In the genomic region with DNA sequence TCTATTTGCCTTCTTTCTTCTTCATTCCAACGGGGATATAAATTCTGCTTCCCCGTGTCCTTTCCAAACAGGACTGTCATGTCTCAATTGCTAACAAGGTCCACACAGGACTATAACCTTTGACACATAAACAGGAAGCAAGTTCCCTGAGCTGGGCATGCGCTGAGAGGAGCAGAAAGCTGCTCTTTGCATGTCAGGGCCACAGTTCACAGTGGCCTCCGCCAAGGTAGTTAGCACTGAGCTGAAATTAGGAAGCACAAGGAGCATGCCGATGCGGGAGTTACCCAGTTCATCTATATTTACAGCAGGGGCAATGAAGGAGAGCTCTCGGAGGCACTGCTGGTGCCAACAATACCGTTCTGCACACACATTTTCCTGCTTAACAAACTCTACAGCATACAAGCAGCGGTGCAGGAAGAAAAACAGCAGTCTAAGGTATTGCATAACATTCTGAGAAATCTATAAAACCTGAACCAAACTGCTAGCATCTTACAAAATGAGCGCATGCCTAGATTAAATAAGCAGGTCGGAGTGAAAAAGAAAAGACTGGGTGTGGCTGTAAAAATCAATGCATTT, we compare ENCODE assay signal across 11 mouse cellular contexts. TPM values are rescaled to one million over a fixed set of nuclear protein-coding genes. Genes with fewer than 3 reads are reported as not detected.
DNase-seq lines count a peak whose midpoint lies in the region; ATAC-seq lines count a peak whose summit lies in the region.
"Had no signal": no experiment of that assay in that cellular context is flagged by ENCODE, and none has a peak within 500 bp of the region (broad histone marks: within the 10 kb centered on the region; RNA-seq: fewer than 3 reads in every experiment).

No protein-coding gene starts in this region.

- no peaks in the 10 kb centered on the region for H3K27me3 ChIP-seq in heart, embryonic 15.5 days
- no peaks in the 10 kb centered on the region for H3K27me3 ChIP-seq in heart, embryonic 10.5 days (ENCODE audit: insufficient read depth, poor library complexity, severe bottlenecking)
- H3K27me3 ChIP-seq: heart, embryonic 13.5 days; neural tube, embryonic 12.5 days had no signal

- H3K36me3 ChIP-seq in heart, embryonic 15.5 days = peaks cover 17% of the 10 kb centered on the region; the same call in 1 of the 2 replicates
- peaks cover 15% of the 10 kb centered on the region; the same call in 1 of the 2 replicates for H3K36me3 ChIP-seq in heart, embryonic 10.5 days

- 58% methylated on average over 11 of the region's 11 CpGs for WGBS in heart, embryonic 15.5 days
- WGBS in heart, embryonic 10.5 days = 72% methylated on average over 11 of the region's 11 CpGs

- no peaks in the 10 kb centered on the region for H3K9me3 ChIP-seq in heart, embryonic 15.5 days (replicated peaks)
- no peaks in the 10 kb centered on the region for H3K9me3 ChIP-seq in heart, embryonic 10.5 days
- H3K9me3 ChIP-seq: heart, embryonic 13.5 days; neural tube, embryonic 12.5 days had no signal

- no peak overlapping the region for H3K4me2 ChIP-seq in heart, embryonic 15.5 days
- H3K4me2 ChIP-seq: heart, embryonic 13.5 days; neural tube, embryonic 12.5 days had no signal

- 0 out of 2 replicates have a peak, but pooled peaks have one; percentile 16 for ATAC-seq in heart, embryonic 15.5 days (replicated peaks; ENCODE audit: insufficient number of reproducible peaks, insufficient read depth, low FRiP score, low read depth)

- H3K9ac ChIP-seq in heart, embryonic 15.5 days = no peak overlapping the region
- H3K9ac ChIP-seq: heart, embryonic 13.5 days; neural tube, embryonic 12.5 days had no signal

- peaks cover 65% of the 10 kb centered on the region for H3K4me1 ChIP-seq in heart, embryonic 15.5 days (replicated peaks)
- peaks cover 16% of the 10 kb centered on the region for H3K4me1 ChIP-seq in heart, embryonic 10.5 days

- H3K4me3 ChIP-seq in heart, embryonic 15.5 days = no peak overlapping the region
- H3K4me3 ChIP-seq in heart, embryonic 10.5 days = no peak overlapping the region
- H3K4me3 ChIP-seq: heart, embryonic 13.5 days; neural tube, embryonic 12.5 days had no signal

- no peak for DNase-seq in heart, embryonic 10.5 days (ENCODE audit: low spot score)
- DNase-seq in brain, adult 2 months (ENCODE audit: low read depth, low spot score) = peak; percentile 59
- peak; percentile 88 to 91 for DNase-seq in kidney, adult 8-10 months
- peak; percentile 29 for DNase-seq in lung, postnatal 10 days
- DNase-seq in spleen, postnatal 36 days (ENCODE audit: low spot score in 2 of 2) = no peak
- no peak for DNase-seq in spleen, adult 18-20 months
- DNase-seq in left cerebral cortex, adult 11 months (ENCODE audit: low spot score) = no peak
- DNase-seq: thymus, postnatal 4 days had no signal

- H3K27ac ChIP-seq in heart, embryonic 15.5 days = no peak overlapping the region
- H3K27ac ChIP-seq in heart, embryonic 10.5 days = no peak overlapping the region
- H3K27ac ChIP-seq: heart, embryonic 13.5 days; neural tube, embryonic 12.5 days had no signal

RNA-seq across cellular contexts. Expression of gene Itm2b, which starts 10.7 kb away (rescaled TPM):
- polyA plus RNA-seq in heart, embryonic 15.5 days (2015; fragmentation: Nextera tagmentation; extraction: Ambion mirVana) = 728 and 777 TPM in 2 replicates
- polyA plus RNA-seq in heart, embryonic 10.5 days (2016; fragmentation: Nextera tagmentation; extraction: Ambion mirVana) = 330 and 384 TPM in 2 replicates

RNA-seq across cellular contexts. Expression of gene Rb1, which starts 48.8 kb away (rescaled TPM):
- polyA plus RNA-seq in heart, embryonic 15.5 days (2015; fragmentation: Nextera tagmentation; extraction: Ambion mirVana) = 9.9 and 12.7 TPM in 2 replicates
- polyA plus RNA-seq in heart, embryonic 10.5 days (2016; fragmentation: Nextera tagmentation; extraction: Ambion mirVana) = 7.7 and 9.5 TPM in 2 replicates

Comparison
In these comparisons a context has a peak if more than half of its experiments do, and no peak if none do; other contexts are left out.
1. DNase-seq: peak in brain, adult 2 months (single experiment), kidney, adult 8-10 months (2 of 2) and lung, postnatal 10 days (single experiment); none in heart, embryonic 10.5 days (single experiment), spleen, postnatal 36 days (0 of 2), spleen, adult 18-20 months (0 of 2) and left cerebral cortex, adult 11 months (single experiment).